ENCODE assay signal across 24 mouse cellular contexts in the genomic region with DNA sequence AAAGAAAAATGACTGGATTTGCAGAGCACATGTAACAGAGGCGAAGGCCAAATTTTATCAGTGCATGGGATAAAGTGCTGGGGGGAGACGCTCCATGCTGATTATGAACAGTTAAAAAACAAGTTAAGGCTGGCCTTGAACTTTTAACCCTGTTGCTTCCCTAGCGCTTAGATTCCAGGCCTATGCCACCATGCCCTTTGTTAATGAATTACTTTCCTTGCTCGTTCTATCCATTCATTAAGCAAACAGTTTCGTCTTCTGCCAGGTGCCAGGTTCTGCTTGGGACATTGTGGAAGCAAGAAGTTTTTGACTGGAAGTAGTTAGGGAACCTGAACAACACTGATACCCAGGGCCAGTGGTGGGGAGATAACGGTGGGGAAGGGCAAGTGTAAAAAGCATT. TPM values are rescaled to one million over a fixed set of nuclear protein-coding genes. Genes with fewer than 3 reads are reported as not detected.
DNase-seq lines count a peak whose midpoint lies in the region; ATAC-seq and TF ChIP-seq lines count a peak whose summit lies in the region.
"Had no signal": no experiment of that assay in that cellular context is flagged by ENCODE, and none has a peak within 500 bp of the region (broad histone marks: within the 10 kb centered on the region; RNA-seq: fewer than 3 reads in every experiment).

No protein-coding gene starts in this region.

- no peaks in the 10 kb centered on the region for H3K79me2 ChIP-seq in liver, adult 2 months (ENCODE audit: control insufficient read depth, insufficient read depth, low read length)

- 43% methylated on average over 6 of the region's 6 CpGs for WGBS in kidney, adult 2 months
- WGBS in liver, adult 2 months, result 20% methylated on average over 6 of the region's 6 CpGs
- 51% methylated on average over 6 of the region's 6 CpGs for WGBS in liver, postnatal 0 days (ENCODE audit: insufficient replicate concordance)
- 48% methylated on average over 6 of the region's 6 CpGs for WGBS in stomach, postnatal 0 days

- H3K4me3 ChIP-seq in kidney, adult 2 months (ENCODE audit: insufficient read depth, low read depth, low read length), result no peak overlapping the region
- H3K4me3 ChIP-seq in liver, adult 2 months (ENCODE audit: insufficient read depth, low read depth, low read length), result no peak overlapping the region
- no peak overlapping the region for H3K4me3 ChIP-seq in liver, postnatal 0 days (ENCODE audit: low read depth, low read length)
- no peak overlapping the region for H3K4me3 ChIP-seq in stomach, postnatal 0 days (ENCODE audit: low read depth, low read length)
- H3K4me3 ChIP-seq: embryonic facial prominence, embryonic 13.5 days; embryonic facial prominence, embryonic 15.5 days; erythroblast, embryonic 14.5 days; forebrain, embryonic 10.5 days; forebrain, embryonic 12.5 days had no signal

- H3K4me1 ChIP-seq in kidney, adult 2 months (ENCODE audit: control insufficient read depth, insufficient read depth, low read length), result peaks cover 7% of the 10 kb centered on the region
- peaks cover 5% of the 10 kb centered on the region; the same call in 1 of the 2 replicates for H3K4me1 ChIP-seq in liver, adult 2 months (ENCODE audit: control insufficient read depth, insufficient read depth, low read length)
- 0 out of 2 replicates have a peak, but pooled peaks cover 2% of the 10 kb centered on the region for H3K4me1 ChIP-seq in liver, postnatal 0 days (ENCODE audit: insufficient read depth)
- H3K4me1 ChIP-seq in stomach, postnatal 0 days (replicated peaks; ENCODE audit: control insufficient read depth, insufficient read depth), result no peaks in the 10 kb centered on the region
- H3K4me1 ChIP-seq: forebrain, embryonic 10.5 days; forebrain, embryonic 12.5 days had no signal

- H3K27me3 ChIP-seq in kidney, adult 2 months (replicated peaks; ENCODE audit: control insufficient read depth, insufficient read depth, low read length), result no peaks in the 10 kb centered on the region
- H3K27me3 ChIP-seq in liver, adult 2 months (ENCODE audit: control insufficient read depth, insufficient read depth, low read length), result no peaks in the 10 kb centered on the region
- H3K27me3 ChIP-seq in liver, postnatal 0 days (ENCODE audit: insufficient read depth, low read length), result no peaks in the 10 kb centered on the region
- no peaks in the 10 kb centered on the region for H3K27me3 ChIP-seq in stomach, postnatal 0 days (ENCODE audit: control insufficient read depth, insufficient read depth, low read length)
- H3K27me3 ChIP-seq: embryonic facial prominence, embryonic 13.5 days; embryonic facial prominence, embryonic 15.5 days; forebrain, embryonic 12.5 days had no signal

- no peaks in the 10 kb centered on the region for H3K36me3 ChIP-seq in kidney, adult 2 months (ENCODE audit: control insufficient read depth, insufficient read depth, low read length)
- H3K36me3 ChIP-seq in liver, adult 2 months (ENCODE audit: control insufficient read depth, insufficient read depth, low read length), result no peaks in the 10 kb centered on the region
- no peaks in the 10 kb centered on the region for H3K36me3 ChIP-seq in liver, postnatal 0 days (replicated peaks; ENCODE audit: insufficient read depth, low read length)
- H3K36me3 ChIP-seq in stomach, postnatal 0 days (ENCODE audit: control insufficient read depth, insufficient read depth, low read length), result no peaks in the 10 kb centered on the region
- H3K36me3 ChIP-seq: forebrain, embryonic 12.5 days had no signal

- H3K9me3 ChIP-seq in liver, postnatal 0 days (ENCODE audit: low read length), result no peaks in the 10 kb centered on the region
- H3K9me3 ChIP-seq in stomach, postnatal 0 days (ENCODE audit: control insufficient read depth, low read length), result no peaks in the 10 kb centered on the region
- H3K9me3 ChIP-seq: embryonic facial prominence, embryonic 13.5 days; embryonic facial prominence, embryonic 15.5 days; forebrain, embryonic 10.5 days; forebrain, embryonic 12.5 days had no signal

- no peak overlapping the region for H3K4me2 ChIP-seq in liver, postnatal 0 days (ENCODE audit: low read depth, low read length)
- no peak overlapping the region for H3K4me2 ChIP-seq in stomach, postnatal 0 days (replicated peaks; ENCODE audit: low read depth)
- H3K4me2 ChIP-seq: embryonic facial prominence, embryonic 13.5 days; embryonic facial prominence, embryonic 15.5 days; forebrain, embryonic 12.5 days had no signal

- peak; percentile 54 for DNase-seq in kidney, adult 2 months
- DNase-seq in kidney, adult 18-20 months, result no peak
- DNase-seq in liver, adult 2 months (ENCODE audit: extremely low read depth, low read depth, low spot score), result peak; percentile 88
- DNase-seq in liver, postnatal 0 days, result no peak
- DNase-seq in stomach, postnatal 0 days (ENCODE audit: low spot score), result no peak
- DNase-seq: adrenal gland, adult 2 months; adrenal gland, postnatal 10 days; adrenal gland, postnatal 25 days; cerebellum, adult 11 months; cerebellum, adult 18-20 months; cerebellum, adult 8-10 months; cerebellum, adult 9-11 months; cerebellum, postnatal 14 days; cerebellum, postnatal 36 days; embryo, embryonic 11 days had no signal

- no peak for TF ChIP-seq EP300 in liver, postnatal 0 days (IDR thresholded peaks at IDR 0.05; ENCODE audit: low read depth)
- no peak for TF ChIP-seq EP300 in stomach, postnatal 0 days (optimal IDR thresholded peaks at IDR 0.05)

- no peak for TF ChIP-seq POLR2A in kidney, adult 2 months (IDR thresholded peaks at IDR 0.05; ENCODE audit: low read depth, low read length)
- no peak for TF ChIP-seq POLR2A in liver, adult 2 months (IDR thresholded peaks at IDR 0.05; ENCODE audit: extremely low read depth, insufficient read depth, low read length)

- no peak for TF ChIP-seq CTCF in kidney, adult 2 months (conservative IDR thresholded peaks at IDR 0.05; ENCODE audit: insufficient read depth, insufficient read length, low read depth, low read length)
- no peak for TF ChIP-seq CTCF in liver, adult 2 months (IDR thresholded peaks at IDR 0.05; ENCODE audit: low read depth, low read length)
- TF ChIP-seq CTCF in liver, postnatal 0 days (IDR thresholded peaks at IDR 0.05; ENCODE audit: low read depth), result no peak
- TF ChIP-seq CTCF in stomach, postnatal 0 days (IDR thresholded peaks at IDR 0.05; ENCODE audit: low read depth), result no peak

- no peak overlapping the region for H3K27ac ChIP-seq in kidney, adult 2 months (ENCODE audit: insufficient read depth, low read depth, low read length)
- no peak overlapping the region for H3K27ac ChIP-seq in liver, adult 2 months (replicated peaks; ENCODE audit: insufficient read depth, low read depth, low read length)
- no peak overlapping the region for H3K27ac ChIP-seq in liver, postnatal 0 days (ENCODE audit: low read depth)
- no peak overlapping the region for H3K27ac ChIP-seq in stomach, postnatal 0 days (replicated peaks)
- H3K27ac ChIP-seq: embryonic facial prominence, embryonic 13.5 days; embryonic facial prominence, embryonic 15.5 days; forebrain, embryonic 10.5 days; forebrain, embryonic 12.5 days had no signal

- no peak overlapping the region for H3K9ac ChIP-seq in liver, adult 2 months (ENCODE audit: low read depth, low read length)
- H3K9ac ChIP-seq in liver, postnatal 0 days (replicated peaks), result no peak overlapping the region
- H3K9ac ChIP-seq in stomach, postnatal 0 days (ENCODE audit: low read length), result no peak overlapping the region
- H3K9ac ChIP-seq: embryonic facial prominence, embryonic 13.5 days; embryonic facial prominence, embryonic 15.5 days; forebrain, embryonic 12.5 days had no signal

- no peak for ATAC-seq in liver, postnatal 0 days
- no peak for ATAC-seq in stomach, postnatal 0 days (ENCODE audit: low FRiP score, low TSS enrichment)
- ATAC-seq: forebrain, embryonic 14.5 days; forebrain, embryonic 16.5 days had no signal

RNA-seq across cellular contexts. Expression of a gene that starts 23.7 kb away (rescaled TPM):
- polyA plus RNA-seq in kidney, adult 2 months (2012; rRNA removed), result 1.2 and 1.3 TPM in 2 replicates
- 0.09 and 0.34 TPM in 2 replicates for total RNA-seq in liver, adult 2 months (2014; rRNA removed)
- 0.34 and 0.83 TPM in 2 replicates for polyA plus RNA-seq in liver, adult 2 months (2012; rRNA removed)
- polyA plus RNA-seq in liver, postnatal 0 days (2015; fragmentation: Nextera tagmentation; extraction: Ambion mirVana), result 0.13 and 0.15 TPM in 2 replicates
- 4.5 and 4.7 TPM in 2 replicates for polyA plus RNA-seq in stomach, postnatal 0 days (2015; fragmentation: Nextera tagmentation; extraction: Ambion mirVana)
- total RNA-seq: common myeloid progenitor, adult 5-6 weeks; MEL had no signal
- polyA plus RNA-seq: erythroblast, embryonic 14.5 days had no signal

Comparison
In these comparisons a context has a peak if more than half of its experiments do, and no peak if none do; other contexts are left out.
1. DNase-seq: peak in kidney, adult 2 months (single experiment) and liver, adult 2 months (single experiment); none in kidney, adult 18-20 months (single experiment), liver, postnatal 0 days (single experiment) and stomach, postnatal 0 days (single experiment).